In genomic region chr19:61266246-61266615, GRCm38 (mm10) we compare ENCODE assay signal across 10 mouse cellular contexts. TPM values are rescaled to one million over a fixed set of nuclear protein-coding genes. Genes with fewer than 3 reads are reported as not detected.
A peak's percentile ranks its signal among the peaks of the same experiment; 100 is the strongest.
DNase-seq lines count a peak whose midpoint lies in the region; ATAC-seq and TF ChIP-seq lines count a peak whose summit lies in the region.
"Had no signal": no experiment of that assay in that cellular context is flagged by ENCODE, and none has a peak within 500 bp of the region (broad histone marks: within the 10 kb centered on the region; RNA-seq: fewer than 3 reads in every experiment).

No protein-coding gene starts in this region.

- TF ChIP-seq CTCF in thymus, adult 2 months (IDR thresholded peaks at IDR 0.05; ENCODE audit: borderline replicate concordance, control insufficient read depth, extremely low read depth, insufficient read depth, low read length, poor library complexity) = no peak

- no peak overlapping the region for H3K4me3 ChIP-seq in thymus, adult 2 months (ENCODE audit: control insufficient read depth, insufficient read depth, low read length)
- H3K4me3 ChIP-seq: neural tube, embryonic 12.5 days had no signal

- TF ChIP-seq POLR2A in thymus, adult 2 months (IDR thresholded peaks at IDR 0.05; ENCODE audit: control insufficient read depth, extremely low read depth, insufficient read depth, low read length, poor library complexity) = no peak

- no peaks in the 10 kb centered on the region for H3K4me1 ChIP-seq in thymus, adult 2 months (replicated peaks; ENCODE audit: control insufficient read depth, insufficient read depth, low read length)
- H3K4me1 ChIP-seq: neural tube, embryonic 12.5 days had no signal

- no peak for ATAC-seq in cerebellum, adult (ENCODE audit: insufficient number of reproducible peaks, low FRiP score, low TSS enrichment)

- WGBS in thymus, adult 2 months = under 1% methylated on average over 12 of the region's 12 CpGs

- H3K36me3 ChIP-seq in thymus, adult 2 months (ENCODE audit: control insufficient read depth, insufficient read depth, low read length) = no peaks in the 10 kb centered on the region
- H3K36me3 ChIP-seq: neural tube, embryonic 12.5 days had no signal

- peak; percentile 12 for DNase-seq in cerebellum, adult 11-12 months
- peak; percentile 27 for DNase-seq in ovary, postnatal 10 days (ENCODE audit: low spot score)
- DNase-seq in ovary, adult 18-20 months (ENCODE audit: low spot score) = no peak
- DNase-seq in embryo, embryonic 11 days = peak; percentile 64
- peak; percentile 47 to 51 for DNase-seq in layer of hippocampus, postnatal 10 days (ENCODE audit: low spot score in 2 of 2)
- peak; percentile 45 for DNase-seq in mesoderm, embryonic 11.5 days (ENCODE audit: low read depth, low spot score)
- peak; percentile 55 for DNase-seq in thymus, adult 2 months

- no peaks in the 10 kb centered on the region for H3K27me3 ChIP-seq in thymus, adult 2 months (ENCODE audit: control insufficient read depth, insufficient read depth, low read length)
- H3K27me3 ChIP-seq: neural tube, embryonic 12.5 days had no signal

- no peak overlapping the region for H3K27ac ChIP-seq in thymus, adult 2 months (ENCODE audit: control insufficient read depth, insufficient read depth, low read length)
- H3K27ac ChIP-seq: neural tube, embryonic 12.5 days had no signal

RNA-seq across cellular contexts. Expression of gene Gm21060, which starts 30.6 kb away (rescaled TPM):
- total RNA-seq in layer of hippocampus, postnatal 10 days (2021) = not detected
- polyA plus RNA-seq in thymus, adult 2 months (2012; rRNA removed) = not detected in 2 replicates
- polyA plus RNA-seq: gonadal fat pad, adult 2 months; neural tube, embryonic 12.5 days had no signal

RNA-seq across cellular contexts. Expression of gene Csf2ra, which starts 38.0 kb away (rescaled TPM):
- total RNA-seq in layer of hippocampus, postnatal 10 days (2021) = 10 to 100 TPM; 35.6 to 47.9 TPM
- polyA plus RNA-seq in thymus, adult 2 months (2012; rRNA removed) = 211 and 216 TPM in 2 replicates
